Mouse (Mus musculus) stomach, embryonic 15.5 days (tissue): Measurements from ENCODE around the gene Sae1. TPM values are rescaled to one million over a fixed set of nuclear protein-coding genes. Genes with fewer than 3 reads are reported as not detected.
A peak's percentile ranks its signal among the peaks of the same experiment; 100 is the strongest.

ENCODE experiments used
- ATAC-seq: fragments of 200-750 bp; cut with Nextera tagmentation; 2 replicates; pipeline ENCODE4 v1.8.0; 2017; ENCODE audit warnings: low read depth, moderate number of reproducible peaks, moderate TSS enrichment; ENCODE audit not compliant: insufficient read depth, low FRiP score
- H3K27ac ChIP-seq: fragments of 300-500 bp; sonication (generic); 2 replicates; pipeline ENCODE4 v1.5.1; 2015; ENCODE audit warnings: mild to moderate bottlenecking, inconsistent platforms
- H3K27me3 ChIP-seq: fragments of 300-500 bp; sonication (generic); replicated peaks from 2 replicates; pipeline ENCODE4 v1.6.1; 2015; ENCODE audit warnings: inconsistent platforms
- H3K36me3 ChIP-seq: fragments of 300-500 bp; sonication (generic); 2 replicates; pipeline ENCODE4 v1.6.1; 2015; ENCODE audit warnings: inconsistent platforms
- H3K4me1 ChIP-seq: fragments of 300-500 bp; sonication (generic); 2 replicates; pipeline ENCODE4 v1.6.1; 2015; ENCODE audit warnings: inconsistent platforms
- H3K4me2 ChIP-seq: fragments of 300-500 bp; sonication (generic); 2 replicates; pipeline ENCODE4 v1.6.1; 2015; ENCODE audit warnings: mild to moderate bottlenecking, inconsistent platforms
- H3K4me3 ChIP-seq: fragments of 300-500 bp; sonication (generic); replicated peaks from 2 replicates; pipeline ENCODE4 v1.5.1; 2015; ENCODE audit warnings: inconsistent platforms
- H3K9ac ChIP-seq: fragments of 300-500 bp; sonication (generic); 2 replicates; pipeline ENCODE4 v1.6.1; 2015; ENCODE audit warnings: inconsistent platforms
- H3K9me3 ChIP-seq: fragments of 300-500 bp; sonication (generic); 2 replicates; pipeline ENCODE4 v1.6.1; 2016; ENCODE audit warnings: inconsistent platforms
- WGBS: fragments of 180-500 bp; shearing (Covaris S2); methylation state at CpG from one replicate; pipeline ENCODE4 v1.1.7; 2015; 5-methylcytosine and 5-hydroxymethylcytosine counted together
- polyA plus RNA-seq: library from polyadenylated mRNA; unstranded; fragments of >200 nt; fragmentation: Nextera tagmentation; extraction: Ambion mirVana; gene quantifications from 2 replicates; pipeline ENCODE4 v1.2.1, GENCODE M21; 2015

Sae1 gene
- polyA plus RNA-seq, 1 experiment from 2014 or later, result 272 TPM

DNA sequence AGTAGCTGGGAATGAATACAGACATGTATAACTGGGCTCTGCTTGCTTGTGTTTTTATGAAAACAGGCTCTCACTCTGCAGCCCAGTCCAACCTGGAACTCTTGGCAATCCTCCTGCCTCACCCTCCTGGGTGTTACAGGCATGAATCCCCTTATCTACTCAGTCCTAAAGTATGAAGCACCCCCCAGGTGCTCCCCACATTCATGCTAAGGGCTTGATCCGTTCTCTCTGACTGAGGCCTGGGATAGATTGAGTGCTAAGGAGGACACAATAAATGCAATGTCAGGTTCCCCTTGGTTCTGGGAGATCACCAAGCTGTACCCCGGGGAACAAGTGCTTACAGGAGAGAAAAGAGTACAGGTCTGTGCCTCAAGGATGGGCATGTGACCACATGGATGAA, 90.0 kb downstream of the Sae1 start:
- Histone ChIP-seq H3K9ac (no peak overlapping the region), H3K4me3 (no peak overlapping the region), H3K27me3 (no peaks in the 10 kb centered on the region), H3K27ac (peak overlapping the region; percentile 94; the same call in 1 of the 2 replicates), H3K4me2 (no peak overlapping the region), H3K4me1 (peaks cover 25% of the 10 kb centered on the region), H3K9me3 (no peaks in the 10 kb centered on the region), H3K36me3 (no peaks in the 10 kb centered on the region)
- WGBS, result 64% methylated on average over 2 of the region's 2 CpGs
- no peak for ATAC-seq

DNA sequence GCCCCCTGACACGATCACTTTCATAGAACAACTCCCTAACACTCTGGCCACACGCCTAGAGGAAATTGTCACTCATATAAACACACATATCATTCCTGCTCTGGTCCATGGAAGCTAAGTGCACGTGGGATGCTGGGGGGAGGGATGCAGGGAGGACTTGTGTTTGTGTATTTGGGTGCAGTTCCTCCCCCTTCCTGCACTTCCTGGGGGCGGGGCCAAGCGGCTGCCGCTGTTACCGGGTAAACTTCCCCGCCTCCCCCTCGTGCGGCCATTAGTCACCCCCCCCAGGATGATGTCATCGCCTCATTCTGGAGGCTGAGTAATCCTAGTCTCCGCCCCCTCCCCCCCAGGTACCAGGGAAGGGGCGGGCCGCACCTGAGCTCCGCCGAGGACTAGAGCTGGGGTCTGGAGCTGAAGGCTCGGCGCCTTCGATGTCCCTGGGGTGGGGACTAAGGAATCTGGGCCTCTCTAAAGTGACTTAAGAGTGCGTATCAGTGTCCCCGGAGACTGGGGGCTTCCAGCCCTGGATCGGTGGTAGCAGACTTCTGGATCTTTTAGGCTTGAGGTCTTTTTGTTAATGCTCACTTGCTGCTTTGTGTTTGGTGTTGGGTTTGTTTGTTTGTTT, 90.7 kb downstream of the Sae1 start:
- Histone ChIP-seq H3K4me1 (peaks cover 25% of the 10 kb centered on the region), H3K4me3 (peak overlapping the region; percentile 37), H3K4me2 (peak overlapping the region; percentile 74), H3K9me3 (no peaks in the 10 kb centered on the region), H3K9ac (no peak overlapping the region; the same call in 1 of the 2 replicates), H3K27me3 (no peaks in the 10 kb centered on the region), H3K27ac (peak overlapping the region; percentile 94), H3K36me3 (no peaks in the 10 kb centered on the region)
- under 1% methylated on average over 22 of the region's 22 CpGs for WGBS
- peak; percentile 14; the same call in 1 of the 2 replicates for ATAC-seq

DNA sequence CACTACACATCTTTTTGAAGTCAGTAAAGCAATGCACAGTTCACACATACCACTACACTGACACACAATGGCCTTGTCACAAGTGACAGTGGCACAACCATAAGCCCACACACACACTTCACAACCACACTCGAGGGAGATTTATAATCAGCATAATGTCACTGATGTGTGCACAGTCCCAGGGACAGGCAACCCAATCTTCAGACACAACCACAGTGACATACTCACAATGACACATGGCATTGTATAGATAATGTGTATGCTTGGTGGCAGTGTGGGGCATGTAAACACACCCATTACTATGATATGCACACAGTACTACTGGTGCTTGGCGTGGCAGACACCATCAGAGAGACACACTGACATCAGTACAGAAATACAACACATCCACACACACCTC, 91.5 kb downstream of the Sae1 start:
- Histone ChIP-seq H3K27me3 (no peaks in the 10 kb centered on the region), H3K9ac (no peak overlapping the region), H3K9me3 (no peaks in the 10 kb centered on the region), H3K4me3 (no peak overlapping the region), H3K4me1 (peaks cover 25% of the 10 kb centered on the region), H3K27ac (peak overlapping the region; percentile 94), H3K4me2 (peak overlapping the region; percentile 74; the same call in 1 of the 2 replicates), H3K36me3 (no peaks in the 10 kb centered on the region)
- ATAC-seq, result peak; percentile 12; the same call in 1 of the 2 replicates
- 29% methylated on average over 2 of the region's 2 CpGs for WGBS

DNA sequence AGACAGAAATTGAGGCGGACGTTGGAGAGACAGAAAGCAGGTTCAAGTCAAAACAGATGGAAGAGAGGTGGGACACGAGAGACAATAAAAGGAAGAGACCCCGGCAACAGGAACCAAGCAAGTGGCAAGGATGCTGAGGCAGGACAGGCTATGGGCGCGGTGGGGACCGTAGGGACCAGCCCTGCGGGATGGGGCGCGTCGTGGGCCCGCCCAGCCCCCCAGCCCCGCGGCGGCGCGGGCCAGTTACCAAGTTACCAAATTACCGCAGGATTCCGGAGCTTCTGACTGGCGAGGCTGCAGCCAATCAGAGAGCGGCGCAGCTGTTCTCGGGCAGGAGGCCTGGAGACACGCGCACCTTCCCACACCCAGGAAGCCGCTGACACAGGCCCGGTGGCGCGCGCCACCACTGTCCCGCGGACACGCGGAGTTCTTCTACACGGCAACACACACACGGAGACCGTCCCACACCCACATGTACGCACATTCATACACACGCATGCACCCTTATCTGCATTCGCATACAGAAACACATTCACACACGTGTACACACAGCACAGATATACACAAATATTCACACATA, 92.2 kb downstream of the Sae1 start:
- Histone ChIP-seq H3K27ac (peak overlapping the region; percentile 94), H3K4me2 (peak overlapping the region; percentile 97), H3K4me1 (peaks cover 25% of the 10 kb centered on the region), H3K9ac (peak overlapping the region; percentile 41; the same call in 1 of the 2 replicates), H3K9me3 (no peaks in the 10 kb centered on the region), H3K36me3 (no peaks in the 10 kb centered on the region), H3K4me3 (peak overlapping the region; percentile 59), H3K27me3 (no peaks in the 10 kb centered on the region)
- 1% methylated on average over 41 of the region's 41 CpGs for WGBS
- peak; percentile 67 for ATAC-seq

DNA sequence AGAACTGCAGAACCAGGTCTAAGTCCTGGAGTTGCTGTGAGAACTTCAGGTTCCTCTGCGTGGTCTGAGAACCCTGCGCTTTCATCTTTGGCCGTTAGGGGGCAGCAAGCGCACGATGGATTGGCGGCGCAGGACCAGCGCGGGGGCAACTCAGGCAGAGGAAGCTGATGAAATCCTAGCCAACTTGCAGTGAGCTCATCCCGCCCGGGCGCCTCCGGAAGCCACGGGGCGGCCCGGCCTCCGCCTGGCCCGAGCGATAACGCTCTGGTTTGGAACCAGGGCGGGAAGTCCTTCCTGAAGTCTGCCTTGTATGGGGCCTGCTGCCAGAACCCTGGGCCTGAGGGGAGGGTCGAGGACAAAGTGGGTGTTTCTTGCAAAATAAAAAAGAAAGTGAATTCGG, 92.8 kb downstream of the Sae1 start:
- H3K9me3 ChIP-seq, result no peaks in the 10 kb centered on the region
- H3K4me1 ChIP-seq, result peaks cover 21% of the 10 kb centered on the region
- ATAC-seq, result peak; percentile 89
- peak overlapping the region; percentile 59 for H3K4me3 ChIP-seq
- WGBS, result under 1% methylated on average over 23 of the region's 23 CpGs
- peak overlapping the region; percentile 97 for H3K4me2 ChIP-seq
- peak overlapping the region; percentile 41 for H3K9ac ChIP-seq
- H3K36me3 ChIP-seq, result no peaks in the 10 kb centered on the region
- no peaks in the 10 kb centered on the region for H3K27me3 ChIP-seq
- H3K27ac ChIP-seq, result peak overlapping the region; percentile 94

DNA sequence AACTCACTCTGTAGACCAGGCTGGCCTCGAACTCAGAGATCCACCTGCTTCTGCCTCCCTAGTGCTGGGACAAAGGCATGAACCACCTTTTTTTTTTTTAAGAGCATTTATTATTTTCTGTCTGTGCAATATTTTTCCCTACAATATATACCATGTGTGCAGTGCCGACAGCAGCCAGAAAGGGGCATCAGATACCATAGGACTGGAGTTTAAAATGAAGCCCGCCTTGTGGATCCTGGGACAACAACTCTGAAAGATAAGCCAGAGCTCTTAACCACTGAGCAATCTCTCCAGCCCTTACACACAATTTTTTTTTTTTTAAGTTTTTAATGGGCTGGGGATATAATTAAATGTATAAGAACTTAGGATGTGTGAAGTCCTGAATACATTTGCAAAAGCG, 93.3 kb downstream of the Sae1 start:
- Histone ChIP-seq H3K4me3 (peak overlapping the region; percentile 59; the same call in 1 of the 2 replicates), H3K27me3 (no peaks in the 10 kb centered on the region), H3K9ac (no peak overlapping the region), H3K9me3 (no peaks in the 10 kb centered on the region), H3K36me3 (no peaks in the 10 kb centered on the region), H3K27ac (peak overlapping the region; percentile 94), H3K4me1 (peaks cover 16% of the 10 kb centered on the region), H3K4me2 (peak overlapping the region; percentile 97)
- 25% methylated on average over 4 of the region's 4 CpGs for WGBS
- ATAC-seq, result no peak

DNA sequence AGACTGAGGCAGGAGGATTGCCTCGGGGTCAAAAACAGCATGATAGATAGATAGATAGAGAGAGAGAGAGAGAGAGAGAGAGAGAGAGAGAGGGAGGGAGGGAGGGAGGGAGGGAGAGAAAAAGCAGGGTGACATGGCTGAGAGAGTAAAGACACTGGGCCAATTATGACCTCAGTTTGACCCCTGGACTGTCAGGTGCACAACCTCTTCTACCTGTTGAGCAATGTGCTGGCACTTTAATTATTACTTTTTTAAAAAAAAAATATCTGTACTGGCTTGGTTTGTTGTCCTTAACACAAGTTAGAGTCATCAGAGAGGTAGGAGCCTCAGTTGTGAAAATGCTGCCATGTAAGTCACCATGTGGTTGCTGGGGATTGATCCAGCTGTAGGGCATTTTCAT, 99.8 kb downstream of the Sae1 start:
- whole genome bisulfite sequencing, result 68% methylated on average over 1 of the region's 1 CpGs
- H3K9me3 ChIP-seq, result no peaks in the 10 kb centered on the region
- no peak for ATAC-seq

DNA sequence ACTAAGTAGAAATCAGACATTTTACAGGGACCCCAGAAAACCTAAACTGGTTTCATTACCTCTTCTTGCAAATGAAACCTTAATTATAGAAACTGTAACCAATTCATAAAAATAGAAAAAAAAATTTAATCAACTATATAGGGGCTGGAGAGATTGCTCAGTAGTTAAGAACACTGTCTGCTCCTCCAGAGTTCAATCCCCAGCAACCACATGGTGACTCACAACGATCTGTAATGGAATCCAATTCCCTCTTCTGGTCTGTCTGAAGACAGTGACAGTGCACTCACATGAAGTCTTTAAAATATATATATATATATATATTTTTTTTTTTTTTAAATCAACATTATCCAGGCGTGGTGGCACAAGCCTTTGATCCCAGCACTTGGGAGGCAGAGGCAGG, 100.6 kb downstream of the Sae1 start:
- peak overlapping the region; percentile 73 for H3K4me3 ChIP-seq
- no peak for ATAC-seq
- 84% methylated on average over 2 of the region's 2 CpGs for WGBS
- H3K9ac ChIP-seq, result peak overlapping the region; percentile 76; the same call in 1 of the 2 replicates
- H3K36me3 ChIP-seq, result peaks cover 17% of the 10 kb centered on the region
- H3K27me3 ChIP-seq, result no peaks in the 10 kb centered on the region
- H3K4me2 ChIP-seq, result peak overlapping the region; percentile 64
- no peaks in the 10 kb centered on the region for H3K9me3 ChIP-seq
- peak overlapping the region; percentile 99; the same call in 1 of the 2 replicates for H3K27ac ChIP-seq
- H3K4me1 ChIP-seq, result peaks cover 11% of the 10 kb centered on the region

More for the DNA sequence above, 99.8 kb downstream of the Sae1 start:
- no peak overlapping the region for H3K4me2 ChIP-seq
- H3K27me3 ChIP-seq, result no peaks in the 10 kb centered on the region
- H3K4me3 ChIP-seq, result no peak overlapping the region
- H3K9ac ChIP-seq, result no peak overlapping the region
- H3K27ac ChIP-seq, result no peak overlapping the region
- peaks cover 11% of the 10 kb centered on the region for H3K4me1 ChIP-seq
- peaks cover 11% of the 10 kb centered on the region for H3K36me3 ChIP-seq

DNA sequence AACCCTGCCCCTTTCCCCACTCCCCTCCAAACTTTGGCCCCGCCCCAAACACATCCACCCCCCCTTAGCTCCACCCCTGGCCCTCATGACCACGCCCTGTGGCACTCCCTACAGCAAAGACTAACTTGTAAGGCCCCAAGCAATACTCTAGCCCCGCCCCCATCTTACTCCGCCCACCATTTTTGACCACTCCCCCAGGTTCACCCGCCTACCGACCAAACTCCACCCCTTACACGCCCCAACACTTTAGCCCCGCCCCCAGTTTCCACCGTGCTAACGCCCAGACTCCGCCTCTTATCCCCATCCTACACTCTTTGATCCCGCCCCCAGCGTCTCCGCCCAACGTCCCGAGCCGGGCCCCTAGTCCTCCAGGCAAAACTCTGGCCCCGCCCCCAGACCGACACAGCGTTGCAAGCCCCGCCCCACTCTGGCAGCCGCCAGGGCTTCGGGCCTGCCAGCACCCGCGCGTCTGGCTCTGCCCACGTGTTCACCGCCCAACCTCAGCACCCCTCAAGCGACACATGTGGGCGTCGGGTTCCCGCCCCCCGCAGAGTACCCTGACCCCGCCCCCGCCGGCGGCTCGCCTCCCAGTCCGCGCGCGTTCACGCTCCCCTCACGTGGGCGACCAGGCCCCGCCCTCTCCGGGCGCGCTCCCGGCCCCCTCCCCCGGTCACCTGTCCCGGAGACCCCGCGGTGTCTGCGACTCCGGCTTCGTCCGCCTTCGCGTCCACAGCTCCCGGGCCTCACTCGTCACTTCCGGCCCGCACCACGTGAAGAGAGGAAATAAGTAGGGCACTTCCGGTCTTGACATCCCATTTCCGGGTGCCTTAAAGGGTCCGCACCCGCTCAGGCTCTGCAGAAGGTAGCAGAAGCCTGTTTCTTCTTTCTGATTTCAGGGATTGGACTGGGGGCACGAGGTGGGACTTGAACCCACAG, 101.3 kb downstream of the Sae1 start, which contains the start of gene Ccdc9:
TSS of gene Ccdc9 (minus strand) at position 770 of the 936 bp plus-strand sequence.
- Histone ChIP-seq H3K4me3 (peak within 1 kb of the TSS; percentile 73), H3K4me2 (peak within 1 kb of the TSS; percentile 64), H3K27ac (peak within 1 kb of the TSS; percentile 99), H3K36me3 (peaks cover 21% of the 10 kb centered on the region), H3K9me3 (no peaks in the 10 kb centered on the region), H3K27me3 (no peaks in the 10 kb centered on the region), H3K9ac (peak within 1 kb of the TSS; percentile 76), H3K4me1 (peaks cover 11% of the 10 kb centered on the region)
- peak; percentile 87 for ATAC-seq
- WGBS, result 2% methylated on average over 56 of the region's 70 CpGs

DNA sequence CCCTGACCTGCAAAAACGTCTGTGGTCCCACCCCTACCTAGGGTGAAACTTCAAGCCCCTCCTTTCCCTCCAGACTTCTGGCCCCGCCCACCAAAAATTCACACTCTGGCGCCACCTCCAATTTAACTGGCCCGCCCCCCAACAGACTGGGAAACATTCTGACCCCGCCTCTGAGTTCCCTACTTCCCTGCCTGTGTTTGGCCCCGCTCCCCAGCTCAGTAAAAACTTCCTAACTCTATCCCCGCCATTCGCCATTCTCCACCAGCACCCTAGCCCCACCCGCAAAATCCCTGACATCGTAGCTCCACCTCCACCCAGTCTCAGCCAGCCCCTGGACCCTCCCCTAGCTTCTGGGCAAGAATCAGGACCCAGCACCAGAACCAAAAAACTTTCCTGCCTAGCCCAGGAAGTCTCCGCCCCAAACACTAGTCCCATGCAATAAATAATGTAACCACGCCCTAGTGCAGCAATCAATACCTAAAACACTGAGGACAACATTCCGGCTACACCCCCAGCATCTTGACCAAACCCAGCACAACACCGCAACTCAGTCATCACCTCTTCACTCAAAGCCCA, 102.1 kb downstream of the Sae1 start:
- H3K9me3 ChIP-seq, result no peaks in the 10 kb centered on the region
- H3K4me1 ChIP-seq, result peaks cover 11% of the 10 kb centered on the region
- peak overlapping the region; percentile 64 for H3K4me2 ChIP-seq
- 2% methylated on average over 14 of the region's 14 CpGs for WGBS
- H3K27me3 ChIP-seq, result no peaks in the 10 kb centered on the region
- H3K36me3 ChIP-seq, result peaks cover 27% of the 10 kb centered on the region
- peak; percentile 35 for ATAC-seq
- H3K27ac ChIP-seq, result peak overlapping the region; percentile 99
- 0 out of 2 replicates have a peak overlapping the region, but pooled peaks have one; percentile 2 for H3K9ac ChIP-seq
- H3K4me3 ChIP-seq, result peak overlapping the region; percentile 73

DNA sequence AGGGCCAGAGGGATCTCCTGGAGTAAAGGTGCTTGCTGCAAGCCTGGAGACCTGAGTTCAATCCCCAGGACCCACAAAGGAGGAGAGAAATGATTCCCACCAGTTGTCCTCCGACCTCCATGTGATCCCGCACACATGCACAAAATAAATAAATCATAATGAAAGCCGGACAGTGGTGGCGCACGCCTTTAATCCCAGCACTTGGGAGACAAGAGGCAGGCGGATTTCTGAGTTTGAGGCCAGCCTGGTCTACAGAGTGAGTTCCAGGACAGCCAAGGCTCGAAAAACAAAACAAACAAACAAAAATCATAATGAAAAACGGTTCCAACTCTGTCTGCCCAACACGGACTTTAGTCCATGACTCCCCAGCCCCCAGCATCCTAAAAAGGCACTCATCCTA, 102.7 kb downstream of the Sae1 start:
- peak overlapping the region; percentile 64 for H3K4me2 ChIP-seq
- 42% methylated on average over 9 of the region's 9 CpGs for WGBS
- H3K9ac ChIP-seq, result 0 out of 2 replicates have a peak overlapping the region, but pooled peaks have one; percentile 2

More for the DNA sequence above, 102.7 kb downstream of the Sae1 start:
- H3K9me3 ChIP-seq, result no peaks in the 10 kb centered on the region
- ATAC-seq, result no peak
- no peaks in the 10 kb centered on the region for H3K27me3 ChIP-seq
- H3K4me1 ChIP-seq, result peaks cover 11% of the 10 kb centered on the region
- peak overlapping the region; percentile 73 for H3K4me3 ChIP-seq
- H3K36me3 ChIP-seq, result peaks cover 30% of the 10 kb centered on the region
- H3K27ac ChIP-seq, result peak overlapping the region; percentile 99
